18 mouse cellular contexts compared by ENCODE assay signal in genomic region chr7:127908656-127909055, GRCm38 (mm10). TPM values are rescaled to one million over a fixed set of nuclear protein-coding genes. Genes with fewer than 3 reads are reported as not detected.
"Had no signal": no experiment of that assay in that cellular context is flagged by ENCODE, and none has a peak within 500 bp of the region (broad histone marks: within the 10 kb centered on the region; RNA-seq: fewer than 3 reads in every experiment).

No protein-coding gene starts in this region.

- H3K27ac ChIP-seq: kidney, postnatal 0 days; limb, embryonic 12.5 days; liver, embryonic 15.5 days; midbrain, embryonic 13.5 days; stomach, postnatal 0 days had no signal

- H3K4me2 ChIP-seq: limb, embryonic 12.5 days; liver, embryonic 11.5 days; liver, embryonic 15.5 days; midbrain, embryonic 13.5 days had no signal

- ATAC-seq: lung, postnatal 0 days; midbrain, embryonic 13.5 days had no signal

- H3K4me3 ChIP-seq: limb, embryonic 12.5 days; liver, embryonic 15.5 days; midbrain, embryonic 13.5 days had no signal

- H3K9me3 ChIP-seq: limb, embryonic 12.5 days; liver, embryonic 15.5 days; midbrain, embryonic 13.5 days had no signal

- H3K27me3 ChIP-seq: limb, embryonic 12.5 days; liver, embryonic 15.5 days; midbrain, embryonic 13.5 days had no signal

- H3K9ac ChIP-seq: limb, embryonic 12.5 days; liver, embryonic 15.5 days; midbrain, embryonic 13.5 days had no signal

- DNase-seq: layer of hippocampus, adult 9-11 months; layer of hippocampus, postnatal 36 days; lung, adult 2 months; lung, postnatal 36 days; right cerebral cortex, adult 18-20 months; right cerebral cortex, postnatal 25 days; thymus, postnatal 4 days had no signal

RNA-seq across cellular contexts. Expression of gene Gm21974, which starts 13.4 kb away (rescaled TPM):
- total RNA-seq: layer of hippocampus, adult 18-20 months; layer of hippocampus, postnatal 36 days; left cerebral cortex, postnatal 36 days; megakaryocyte progenitor cell, adult 5-6 weeks had no signal
- polyA plus RNA-seq: kidney, postnatal 0 days; limb, embryonic 12.5 days; liver, embryonic 15.5 days; lung, adult 2 months; lung, postnatal 0 days; midbrain, embryonic 13.5 days; midbrain, postnatal 0 days; stomach, postnatal 0 days had no signal
